Comparison of ENCODE assay signal across 10 mouse cellular contexts in genomic region chr10:12547037-12547625, GRCm38 (mm10).
A peak's percentile ranks its signal among the peaks of the same experiment; 100 is the strongest.
DNase-seq lines count a peak whose midpoint lies in the region; ATAC-seq lines count a peak whose summit lies in the region.
"Had no signal": no experiment of that assay in that cellular context is flagged by ENCODE, and none has a peak within 500 bp of the region (broad histone marks: within the 10 kb centered on the region; RNA-seq: fewer than 3 reads in every experiment).

No protein-coding gene starts in this region.

- 0 out of 2 replicates have a peak, but pooled peaks cover 8% of the 10 kb centered on the region for H3K27me3 ChIP-seq in hindbrain, embryonic 14.5 days (ENCODE audit: control insufficient read depth, insufficient read depth, low read length)
- H3K27me3 ChIP-seq: CH12.LX had no signal

- WGBS in hindbrain, embryonic 14.5 days, result 23% methylated on average over 6 of the region's 6 CpGs

- peak overlapping the region; percentile 46 for H3K4me2 ChIP-seq in hindbrain, embryonic 14.5 days (replicated peaks)

- no peaks in the 10 kb centered on the region for H3K36me3 ChIP-seq in hindbrain, embryonic 14.5 days (replicated peaks; ENCODE audit: control insufficient read depth, insufficient read depth)

- peaks cover 12% of the 10 kb centered on the region for H3K4me1 ChIP-seq in hindbrain, embryonic 14.5 days (replicated peaks; ENCODE audit: control insufficient read depth, insufficient read depth, low read length)

- no peak overlapping the region for H3K9ac ChIP-seq in hindbrain, embryonic 14.5 days

- ATAC-seq in hindbrain, embryonic 14.5 days (ENCODE audit: low FRiP score), result 0 out of 2 replicates have a peak, but pooled peaks have one; percentile 31

- no peak overlapping the region for H3K27ac ChIP-seq in hindbrain, embryonic 14.5 days

- peak; percentile 3 for DNase-seq in kidney, adult 18-20 months
- no peak for DNase-seq in kidney, postnatal 14 days
- DNase-seq in adipocyte (ENCODE audit: low spot score), result peak; percentile 10
- no peak for DNase-seq in hindbrain, embryonic 14.5 days (ENCODE audit: low spot score)
- DNase-seq in lung, postnatal 36 days, result peak; percentile 9
- DNase-seq in spleen, adult 12 weeks (ENCODE audit: low spot score), result no peak
- no peak for DNase-seq in urinary bladder, postnatal 14 days (ENCODE audit: low spot score)
- DNase-seq in thymus, postnatal 10 days (ENCODE audit: low spot score in 2 of 2), result no peak
- DNase-seq: thymus, postnatal 36 days had no signal

- H3K4me3 ChIP-seq in hindbrain, embryonic 14.5 days (replicated peaks; ENCODE audit: low read length), result no peak overlapping the region

- H3K9me3 ChIP-seq in hindbrain, embryonic 14.5 days (ENCODE audit: control insufficient read depth, low read length), result no peaks in the 10 kb centered on the region

Comparison
In these comparisons a context has a peak if more than half of its experiments do, and no peak if none do; other contexts are left out.
1. DNase-seq: peak in kidney, adult 18-20 months (single experiment), adipocyte (single experiment) and lung, postnatal 36 days (single experiment); none in kidney, postnatal 14 days (single experiment), hindbrain, embryonic 14.5 days (single experiment), spleen, adult 12 weeks (single experiment), urinary bladder, postnatal 14 days (single experiment) and thymus, postnatal 10 days (0 of 2).